Mouse (Mus musculus) spleen, postnatal 4 days (tissue): Measurements from ENCODE around the gene Aloxe3.

ENCODE experiments used
- DNase-seq, 2 experiments: peaks; one replicate each; pipeline ENCODE4 v3.0.0; 2022; ENCODE audit warnings: low spot score in 2 of 2

The Aloxe3 gene

DNA sequence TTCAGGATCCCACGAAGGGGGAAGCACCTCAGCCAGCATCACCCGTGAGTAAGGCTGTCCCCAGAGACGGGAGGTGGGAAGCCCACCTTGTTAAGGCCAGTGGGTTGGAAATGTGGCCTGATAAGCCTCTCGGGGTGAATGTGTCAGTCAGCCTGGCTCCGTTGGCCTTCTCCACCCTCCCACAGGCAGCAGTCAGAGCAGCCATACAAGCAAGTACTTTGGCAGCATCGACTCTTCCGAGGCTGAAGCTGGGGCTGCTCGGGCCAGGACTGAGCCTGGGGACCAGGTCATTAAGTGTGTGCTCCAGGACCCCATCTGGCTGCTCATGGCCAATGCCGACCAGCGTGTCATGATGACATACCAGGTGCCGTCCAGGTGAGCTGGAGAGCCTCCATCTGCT lies 18.0 kb upstream of the Aloxe3 start:
- DNase-seq: peak in 1 of 2 experiments; percentile 57

GRCm38 (mm10) chr11:69108223-69108622 lies 17.5 kb upstream of the Aloxe3 start:
- DNase-seq: peak; percentile 12 to 60

GRCm38 (mm10) chr11:69109032-69109900 lies 16.4 kb upstream of the Aloxe3 start:
- DNase-seq: peak; percentile 13 to 60

GRCm38 (mm10) chr11:69110319-69111046 lies 15.2 kb upstream of the Aloxe3 start:
- peak; percentile 93 to 99 for DNase-seq

DNA sequence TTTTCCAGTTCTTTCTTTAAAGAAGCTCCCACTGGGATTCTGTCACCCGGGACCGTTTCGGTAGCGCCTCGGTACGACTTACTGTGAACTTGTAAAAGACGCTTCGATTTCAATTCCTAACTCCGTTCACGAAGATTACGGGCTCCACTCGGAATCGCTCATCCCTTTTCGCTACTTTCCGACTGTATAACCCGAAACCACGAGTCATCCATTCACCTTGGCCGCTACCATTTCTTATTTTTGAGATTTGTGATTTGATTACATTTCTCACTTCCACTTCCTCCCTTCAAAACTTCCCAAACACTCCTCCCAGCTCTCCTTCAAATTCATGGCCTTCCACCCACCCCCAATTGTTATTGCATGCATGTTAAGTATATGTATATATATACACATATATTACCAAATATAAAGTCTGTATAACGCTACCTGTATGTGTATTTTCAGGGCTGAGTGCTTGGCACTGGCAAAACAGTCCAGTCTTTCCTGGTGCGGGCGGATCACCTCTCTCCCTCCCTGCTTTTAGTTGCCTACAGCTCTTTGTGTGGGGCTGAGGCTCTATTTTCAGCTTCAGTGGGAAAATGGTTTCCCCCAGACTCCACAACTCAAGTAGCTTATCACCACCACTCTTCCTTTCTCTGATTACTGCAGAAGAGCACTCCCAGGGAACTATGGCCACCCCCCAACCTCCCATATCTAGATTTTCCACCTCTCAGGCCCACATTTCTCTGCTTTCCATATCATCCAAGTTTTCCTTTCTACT lies 14.5 kb upstream of the Aloxe3 start:
- no peak for DNase-seq

DNA sequence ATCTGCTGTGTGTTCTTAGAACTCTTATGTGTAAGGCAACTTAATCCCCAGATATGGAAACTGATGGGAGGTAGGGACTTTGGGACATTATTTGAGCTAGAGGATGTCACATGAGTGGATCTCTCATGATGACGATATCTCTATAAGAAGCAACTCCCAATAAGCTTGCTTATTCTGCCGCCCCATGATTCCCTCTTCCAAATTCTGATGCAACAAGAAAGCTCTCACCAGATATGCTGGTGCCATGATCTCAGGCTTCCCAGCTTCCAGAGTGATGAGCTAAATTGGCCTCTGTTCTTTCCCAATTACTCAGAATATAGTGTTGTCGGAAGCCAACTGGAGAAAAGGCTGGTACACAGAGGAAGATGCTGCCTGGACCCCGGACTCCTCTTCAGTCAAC lies 13.8 kb upstream of the Aloxe3 start:
- DNase-seq: peak in 1 of 2 experiments; percentile 7

GRCm38 (mm10) chr11:69114018-69114417 lies 11.7 kb upstream of the Aloxe3 start:
- no peak for DNase-seq

- DNase-seq: no peak
Observed at GRCm38 (mm10) chr11:69114621-69115020, 11.1 kb upstream of the Aloxe3 start.

DNA sequence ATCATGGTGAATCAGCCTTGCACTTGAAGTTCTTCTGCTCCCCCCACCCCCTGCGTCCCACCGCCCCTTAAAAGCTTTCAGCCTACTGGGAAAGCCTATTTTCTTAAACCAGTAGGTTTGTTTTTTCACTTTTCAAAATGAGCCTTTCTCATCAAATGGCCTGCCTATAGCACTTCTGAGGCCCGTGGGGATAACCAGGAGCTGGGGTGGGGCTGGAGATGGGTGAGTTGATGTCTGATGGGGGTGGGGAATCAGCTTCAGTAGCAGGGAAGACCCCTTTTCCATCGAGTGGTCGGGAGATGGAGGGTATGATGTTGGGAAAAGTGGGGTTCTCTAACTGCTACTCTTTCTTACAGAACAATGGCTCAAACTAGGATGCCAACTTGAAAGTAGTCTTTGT lies 8.9 kb upstream of the Aloxe3 start:
- no peak for DNase-seq

DNA sequence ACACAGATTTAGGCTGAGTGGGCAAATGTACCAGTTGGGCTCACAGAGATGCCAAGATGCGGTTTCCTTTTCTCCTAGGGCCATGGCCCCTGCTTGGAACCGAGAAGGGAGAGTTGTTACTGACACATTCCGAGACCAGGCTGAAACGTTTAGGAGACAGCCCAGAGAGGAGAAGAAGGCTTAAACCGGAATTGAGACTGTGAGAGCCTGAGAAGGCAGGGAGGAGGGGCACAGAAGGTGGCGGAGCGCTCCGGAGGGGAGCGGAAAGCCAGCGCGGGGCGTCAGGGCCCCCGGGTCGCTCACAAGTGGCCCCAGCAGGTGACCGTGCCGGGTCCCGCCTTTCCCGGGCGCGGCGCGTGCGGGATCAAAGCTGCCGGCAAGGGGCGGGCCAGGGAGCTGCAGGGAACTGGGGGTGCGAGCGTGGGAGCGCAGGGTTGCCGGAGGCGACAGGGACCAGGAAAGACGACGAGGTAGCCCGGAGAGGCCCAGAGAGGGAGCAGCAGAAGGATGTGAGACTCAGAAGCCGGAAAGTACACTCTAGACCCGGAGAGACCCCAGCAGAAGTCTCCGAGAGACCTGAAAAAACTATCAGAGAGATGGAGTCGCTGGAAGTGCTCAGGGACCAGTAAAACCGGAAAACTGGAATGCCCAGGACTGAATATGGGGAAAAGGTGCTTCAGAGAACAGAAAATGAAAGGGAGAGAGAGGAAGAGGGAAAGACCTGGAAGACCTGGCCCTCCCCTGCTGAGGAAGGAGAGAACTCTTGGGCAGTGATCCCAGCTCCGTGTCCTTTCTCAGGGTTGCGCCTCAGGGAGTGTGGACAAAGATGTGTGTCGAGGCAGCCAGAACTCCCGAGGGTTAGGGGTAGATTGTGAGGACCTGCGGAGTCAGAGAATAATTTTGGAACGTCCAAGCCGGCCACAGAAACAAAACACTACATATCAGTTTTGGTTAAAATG lies 7.7 kb upstream of the Aloxe3 start:
- peak; percentile 61 to 86 for DNase-seq

- DNase-seq: peak; percentile 88 to 95
Observed at GRCm38 (mm10) chr11:69118765-69119164, 6.9 kb upstream of the Aloxe3 start.

- no peak for DNase-seq
Observed at GRCm38 (mm10) chr11:69119446-69120155, 6.1 kb upstream of the Aloxe3 start.

GRCm38 (mm10) chr11:69120221-69121000 lies 5.3 kb upstream of the Aloxe3 start, which contains the start of gene Hes7:
TSS of gene Hes7 (plus strand) at chr11:69120404.
- DNase-seq: peak in 1 of 2 experiments; percentile 66

DNA sequence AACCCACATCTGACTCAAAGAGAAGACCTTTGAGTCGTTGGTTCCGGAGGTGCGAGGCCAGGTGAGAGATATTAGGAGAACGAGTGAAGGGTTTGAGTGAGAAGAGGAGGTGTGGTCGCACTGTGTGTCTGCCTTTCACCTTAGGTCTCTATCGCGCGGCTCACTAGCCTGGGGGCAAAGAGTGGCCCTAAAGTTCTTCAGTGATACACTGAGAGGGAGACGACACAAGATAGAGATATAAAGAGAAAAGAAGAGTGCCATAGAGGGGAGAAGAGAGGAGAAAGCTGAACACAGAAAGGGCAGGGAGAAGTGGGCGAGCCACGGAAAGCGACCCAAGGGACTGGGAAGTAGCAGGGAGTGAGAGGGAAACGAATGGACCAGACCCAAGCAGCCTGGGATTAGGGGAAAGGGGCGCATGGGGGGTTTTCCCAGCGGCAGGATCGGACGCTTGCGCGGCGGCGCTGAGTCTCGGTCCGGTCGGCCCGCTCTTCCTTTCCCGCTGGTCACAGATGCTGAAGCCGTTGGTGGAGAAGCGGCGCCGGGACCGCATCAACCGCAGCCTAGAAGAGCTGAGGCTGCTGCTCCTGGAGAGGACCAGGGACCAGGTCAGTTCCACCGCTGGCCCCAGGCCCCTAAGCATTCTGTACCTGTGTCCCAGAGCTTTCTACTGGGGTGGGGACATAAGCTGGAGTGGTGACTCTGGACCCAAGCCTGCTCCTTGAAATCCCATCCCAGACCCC lies 4.5 kb upstream of the Aloxe3 start:
- DNase-seq: peak in 1 of 2 experiments; percentile 70

- no peak for DNase-seq
Observed at GRCm38 (mm10) chr11:69121741-69122335, 3.9 kb upstream of the Aloxe3 start.

DNA sequence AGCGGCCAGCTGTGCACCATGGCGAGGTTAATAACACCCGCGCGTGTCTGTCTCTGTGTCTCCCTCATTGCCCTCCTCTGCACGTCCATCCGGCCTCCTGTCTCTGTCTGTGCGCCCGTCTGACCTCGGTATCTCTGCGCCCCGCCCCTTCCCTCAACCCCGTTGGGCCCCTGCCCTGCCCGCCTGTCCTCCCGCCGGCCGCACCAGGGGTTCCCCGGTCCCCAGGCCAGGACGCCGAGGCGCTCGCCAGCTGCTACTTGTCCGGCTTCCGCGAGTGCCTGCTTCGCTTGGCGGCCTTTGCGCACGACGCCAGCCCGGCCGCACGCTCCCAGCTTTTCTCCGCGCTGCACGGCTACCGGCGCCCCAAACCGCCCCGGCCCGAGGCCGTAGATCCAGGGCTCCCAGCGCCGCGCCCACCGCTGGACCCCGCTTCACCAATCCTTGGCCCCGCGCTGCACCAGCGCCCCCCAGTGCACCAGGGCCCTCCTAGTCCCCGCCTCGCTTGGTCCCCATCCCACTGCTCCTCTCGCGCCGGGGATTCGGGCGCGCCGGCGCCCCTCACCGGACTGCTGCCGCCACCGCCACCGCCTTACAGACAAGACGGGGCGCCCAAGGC lies 3.3 kb upstream of the Aloxe3 start, which contains the start of gene 9130213A22Rik:
9130213A22Rik (minus strand) TSS at position 254 of the 616 bp plus-strand sequence.
- peak; percentile 79 to 89 for DNase-seq

GRCm38 (mm10) chr11:69123056-69123692 lies 2.5 kb upstream of the Aloxe3 start:
- DNase-seq: peak; percentile 88 to 93
